Mouse (Mus musculus) lung, embryonic 14.5 days (tissue): Measurements from ENCODE around the gene Ubqln1. TPM values are rescaled to one million over a fixed set of nuclear protein-coding genes. Genes with fewer than 3 reads are reported as not detected.

ENCODE experiments used
- ATAC-seq: fragments of 200-750 bp; cut with Nextera tagmentation; 2 replicates; pipeline ENCODE4 v1.8.0; 2017; ENCODE audit warnings: mild to moderate bottlenecking, moderate TSS enrichment, moderate library complexity; ENCODE audit not compliant: insufficient read depth
- DNase-seq: peaks from one replicate; pipeline ENCODE4 v3.0.0-alpha.2; 2015
- H3K27ac ChIP-seq: fragments of 300-500 bp; sonication (generic); 2 replicates; pipeline ENCODE4 v1.5.1; 2014; ENCODE audit warnings: low read depth, mild to moderate bottlenecking, moderate library complexity
- H3K27me3 ChIP-seq: fragments of 300-500 bp; sonication (generic); 2 replicates; pipeline ENCODE4 v1.6.1; 2014; ENCODE audit warnings: low read length, control low read depth; ENCODE audit not compliant: insufficient read depth
- H3K36me3 ChIP-seq: fragments of 300-500 bp; sonication (generic); 2 replicates; pipeline ENCODE4 v1.6.1; 2014; ENCODE audit warnings: control low read depth; ENCODE audit not compliant: insufficient read depth
- H3K4me1 ChIP-seq: fragments of 300-500 bp; sonication (generic); 2 replicates; pipeline ENCODE4 v1.6.1; 2014; ENCODE audit warnings: antibody characterized with exemption, control low read depth; ENCODE audit not compliant: insufficient read depth
- H3K4me2 ChIP-seq: fragments of 300-500 bp; sonication (generic); 2 replicates; pipeline ENCODE4 v1.6.1; 2014; ENCODE audit warnings: mild to moderate bottlenecking
- H3K4me3 ChIP-seq: fragments of 300-500 bp; sonication (generic); 2 replicates; pipeline ENCODE4 v1.5.1; 2014; ENCODE audit warnings: low read depth, low read length
- H3K9ac ChIP-seq: fragments of 300-500 bp; sonication (generic); 2 replicates; pipeline ENCODE4 v1.6.1; 2014
- H3K9me3 ChIP-seq: fragments of 300-500 bp; sonication (generic); 2 replicates; pipeline ENCODE4 v1.6.1; 2016; ENCODE audit warnings: low read depth, low read length, control low read depth
- CTCF ChIP-seq: IDR thresholded peaks from 2 replicates; pipeline ENCODE4 v1.5.1; 2016; ENCODE audit warnings: antibody characterized with exemption, low read depth
- WGBS: fragments of 180-500 bp; shearing (Covaris S2); extraction: QIAGEN DNeasy Blood & Tissue Kit; methylation state at CpG from one replicate; pipeline ENCODE4 v1.1.7; 2014; 5-methylcytosine and 5-hydroxymethylcytosine counted together
- polyA plus RNA-seq: library from polyadenylated mRNA; unstranded; fragments of >200 nt; fragmentation: Nextera tagmentation; extraction: Ambion mirVana; gene quantifications from 2 replicates; pipeline ENCODE4 v1.2.1, GENCODE M21; 2014

The Ubqln1 gene
- polyA plus RNA-seq, 1 experiment from 2014 or later = 107 TPM

DNA sequence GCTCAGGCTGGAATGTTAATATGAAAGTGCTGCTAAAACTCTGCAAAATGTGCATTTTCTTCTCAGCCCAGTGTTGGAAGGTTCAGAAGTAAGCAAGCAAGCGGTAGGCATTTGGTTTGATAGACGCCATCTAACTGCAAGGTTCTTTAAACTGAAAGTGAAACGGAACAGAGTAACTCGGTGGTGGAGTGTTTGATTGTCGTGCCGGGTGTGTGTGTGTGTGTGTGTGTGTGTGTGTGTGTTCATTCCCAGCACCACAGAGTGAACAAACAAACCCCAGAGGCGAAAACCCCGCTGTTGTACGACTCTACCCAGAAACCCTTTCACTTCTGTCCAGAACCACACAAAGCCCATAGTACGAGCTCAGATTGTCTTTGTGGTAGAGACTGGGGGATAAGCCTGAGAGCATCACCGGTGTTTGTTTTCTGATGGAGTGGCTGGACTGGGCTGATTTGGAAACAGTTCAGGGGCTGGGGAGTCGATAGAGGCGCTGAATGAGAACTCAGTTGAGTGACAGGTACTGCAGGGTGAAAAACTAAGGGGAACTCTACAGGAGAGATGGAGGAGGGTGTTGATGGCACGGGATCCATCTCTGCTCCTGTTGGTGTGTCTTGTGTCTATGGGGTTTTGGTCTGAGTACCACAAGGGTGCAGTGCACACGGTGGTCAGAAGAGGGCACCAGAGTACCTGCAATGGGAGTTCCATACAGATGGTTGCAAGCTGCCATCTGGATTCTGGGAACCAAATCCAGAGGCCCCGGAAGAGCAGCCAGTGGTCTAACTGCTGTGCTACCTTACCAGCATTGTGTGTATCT lies 57.1 kb downstream of the Ubqln1 start:
- H3K27me3 ChIP-seq = no peaks in the 10 kb centered on the region
- no peaks in the 10 kb centered on the region for H3K4me1 ChIP-seq
- peak overlapping the region; percentile 97 for H3K4me2 ChIP-seq
- H3K9ac ChIP-seq = peak overlapping the region; percentile 71
- H3K36me3 ChIP-seq = peaks cover 22% of the 10 kb centered on the region
- peak; percentile 94 for TF ChIP-seq CTCF
- WGBS = 6% methylated on average over 16 of the region's 16 CpGs
- DNase-seq = peak; percentile 97
- peak overlapping the region; percentile 76; the same call in 1 of the 2 replicates for H3K27ac ChIP-seq
- peak overlapping the region; percentile 81 for H3K4me3 ChIP-seq
- peak; percentile 60 for ATAC-seq
- H3K9me3 ChIP-seq = no peaks in the 10 kb centered on the region

- Histone ChIP-seq H3K27me3 (no peaks in the 10 kb centered on the region), H3K4me3 (peak within 1 kb of the TSS; percentile 81), H3K4me2 (peak within 1 kb of the TSS; percentile 97), H3K9ac (peak within 1 kb of the TSS; percentile 71), H3K4me1 (no peaks in the 10 kb centered on the region), H3K36me3 (peaks cover 19% of the 10 kb centered on the region), H3K9me3 (no peaks in the 10 kb centered on the region), H3K27ac (peak within 1 kb of the TSS; percentile 76; the same call in 1 of the 2 replicates)
- TF ChIP-seq CTCF = peak; percentile 54
- WGBS = under 1% methylated on average over 30 of the region's 30 CpGs
- peak; percentile 94 for DNase-seq
- ATAC-seq = peak; percentile 90
Measured at GRCm38 (mm10) chr13:58157447-58158098, 57.9 kb downstream of the Ubqln1 start, which contains the start of gene Idnk. TSS of gene Idnk (plus strand) at chr13:58157649.

DNA sequence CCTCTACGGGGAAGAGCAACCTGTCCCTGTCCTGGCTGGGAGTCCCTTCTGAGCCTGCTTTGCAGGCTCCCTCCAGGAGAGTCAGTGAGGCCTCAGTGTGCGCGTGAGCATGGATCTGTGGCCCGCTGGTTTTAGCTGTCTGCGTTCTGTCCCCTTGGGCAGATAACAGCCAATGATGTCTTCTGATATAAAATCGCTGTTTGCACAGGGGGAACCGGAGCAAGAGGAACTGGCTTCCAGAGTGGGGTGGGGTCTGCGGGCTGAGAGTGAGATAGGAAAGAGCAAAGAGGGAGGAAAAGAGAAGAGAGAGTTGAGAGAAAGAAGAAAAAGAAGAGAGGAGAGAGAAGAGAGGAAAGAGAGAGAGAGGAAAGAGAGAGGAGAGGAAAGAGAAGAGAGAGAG lies 58.4 kb downstream of the Ubqln1 start:
- H3K9ac ChIP-seq = peak overlapping the region; percentile 71; the same call in 1 of the 2 replicates
- H3K27me3 ChIP-seq = no peaks in the 10 kb centered on the region
- no peak for DNase-seq
- 15% methylated on average over 8 of the region's 8 CpGs for WGBS
- H3K36me3 ChIP-seq = peaks cover 16% of the 10 kb centered on the region
- no peak for ATAC-seq
- H3K27ac ChIP-seq = no peak overlapping the region
- peak overlapping the region; percentile 97 for H3K4me2 ChIP-seq
- no peak for TF ChIP-seq CTCF
- no peaks in the 10 kb centered on the region for H3K4me1 ChIP-seq
- H3K4me3 ChIP-seq = peak overlapping the region; percentile 81
- H3K9me3 ChIP-seq = no peaks in the 10 kb centered on the region

DNA sequence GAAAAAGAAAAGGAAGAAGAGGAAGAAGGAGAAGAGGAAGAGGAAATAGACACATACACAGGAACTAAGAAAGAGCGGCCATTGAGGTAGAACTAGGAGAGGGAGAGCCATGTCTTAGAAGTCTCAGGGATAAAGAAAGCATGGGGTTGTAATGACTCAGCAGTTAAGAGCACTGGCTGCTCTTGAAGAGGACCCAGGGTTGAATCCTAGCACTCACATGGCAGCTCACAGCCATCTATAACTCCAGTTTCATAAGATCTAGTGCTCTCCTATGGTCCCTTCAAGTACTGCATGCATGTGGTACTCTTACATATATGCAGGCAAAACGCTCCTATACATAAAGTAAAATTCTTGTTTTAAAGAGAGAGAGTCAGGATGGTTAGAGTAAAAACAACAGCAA lies 59.4 kb downstream of the Ubqln1 start:
- Histone ChIP-seq H3K9me3 (no peaks in the 10 kb centered on the region), H3K4me1 (no peaks in the 10 kb centered on the region), H3K4me2 (no peak overlapping the region), H3K36me3 (peaks cover 10% of the 10 kb centered on the region), H3K9ac (no peak overlapping the region), H3K27ac (no peak overlapping the region), H3K27me3 (no peaks in the 10 kb centered on the region), H3K4me3 (no peak overlapping the region)
- ATAC-seq = no peak
- no peak for TF ChIP-seq CTCF
- 85% methylated on average over 2 of the region's 2 CpGs for WGBS
- DNase-seq = no peak

DNA sequence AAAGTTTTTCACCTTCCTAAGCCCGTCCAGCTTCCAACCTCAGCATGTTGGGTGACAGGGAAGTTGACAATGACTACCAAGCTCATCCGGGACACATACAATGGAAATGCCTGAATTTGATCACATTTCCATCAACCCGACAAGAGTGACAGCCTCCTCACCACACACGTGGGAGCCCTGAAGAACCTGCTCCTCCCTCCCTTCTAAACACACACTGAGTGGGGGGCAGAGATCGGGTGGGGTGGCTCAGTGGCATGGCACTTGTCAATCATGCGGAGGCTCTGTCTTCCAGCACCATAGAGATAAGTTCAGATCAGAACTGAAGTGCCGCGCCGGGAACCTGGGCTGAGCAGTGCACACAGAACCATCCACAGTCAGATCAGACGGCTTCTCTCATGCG lies 65.0 kb downstream of the Ubqln1 start:
- TF ChIP-seq CTCF = no peak
- Histone ChIP-seq H3K9ac (no peak overlapping the region), H3K27ac (no peak overlapping the region), H3K36me3 (no peaks in the 10 kb centered on the region), H3K9me3 (no peaks in the 10 kb centered on the region), H3K4me1 (no peaks in the 10 kb centered on the region), H3K4me3 (no peak overlapping the region), H3K4me2 (no peak overlapping the region), H3K27me3 (no peaks in the 10 kb centered on the region)
- DNase-seq = no peak
- WGBS = 76% methylated on average over 11 of the region's 11 CpGs
- ATAC-seq = no peak

DNA sequence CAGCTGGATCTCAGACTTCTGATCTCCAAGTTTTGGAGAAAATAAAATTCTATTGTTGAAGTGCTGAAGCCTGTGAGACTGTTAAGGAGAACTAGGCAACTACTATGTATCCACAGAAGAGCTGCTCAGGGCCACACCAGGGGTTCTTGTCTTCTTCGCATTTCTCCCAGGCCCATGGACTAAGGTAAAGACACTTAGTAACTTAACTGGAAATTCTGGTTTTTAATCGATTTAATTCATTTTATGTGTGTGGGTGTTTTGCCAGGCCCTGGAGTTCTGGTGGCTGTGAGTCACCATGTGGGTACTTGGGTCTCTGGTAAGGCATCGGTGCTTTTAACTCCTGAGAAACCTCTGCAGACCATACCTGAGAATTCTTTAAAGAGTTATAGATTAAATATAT lies 65.8 kb downstream of the Ubqln1 start:
- WGBS = 66% methylated on average over 3 of the region's 3 CpGs
- Histone ChIP-seq H3K4me2 (no peak overlapping the region), H3K9ac (no peak overlapping the region), H3K4me1 (no peaks in the 10 kb centered on the region), H3K27me3 (no peaks in the 10 kb centered on the region), H3K36me3 (no peaks in the 10 kb centered on the region), H3K27ac (no peak overlapping the region), H3K4me3 (no peak overlapping the region), H3K9me3 (no peaks in the 10 kb centered on the region)
- DNase-seq (no peak), ATAC-seq (no peak)
- no peak for TF ChIP-seq CTCF

GRCm38 (mm10) chr13:58149033-58149558 lies 66.4 kb downstream of the Ubqln1 start:
- TF ChIP-seq CTCF = peak; percentile 63
- H3K4me1 ChIP-seq = no peaks in the 10 kb centered on the region
- WGBS = 35% methylated on average over 5 of the region's 5 CpGs
- DNase-seq (peak; percentile 72), ATAC-seq (peak; percentile 68)
- no peaks in the 10 kb centered on the region for H3K9me3 ChIP-seq
- H3K4me2 ChIP-seq = peak overlapping the region; percentile 71
- 0 out of 2 replicates have a peak overlapping the region, but pooled peaks have one; percentile 37 for H3K9ac ChIP-seq
- H3K27me3 ChIP-seq = no peaks in the 10 kb centered on the region
- no peaks in the 10 kb centered on the region for H3K36me3 ChIP-seq
- peak overlapping the region; percentile 36 for H3K4me3 ChIP-seq
- no peak overlapping the region for H3K27ac ChIP-seq
